Mouse (Mus musculus) liver, embryonic 13.5 days (tissue): ENCODE results near the gene Ep400. TPM values are rescaled to one million over a fixed set of nuclear protein-coding genes. Genes with fewer than 3 reads are reported as not detected.
A peak's percentile ranks its signal among the peaks of the same experiment; 100 is the strongest.

Experiments used
- ATAC-seq: fragments of 200-750 bp; cut with Nextera tagmentation; 2 replicates; pipeline ENCODE4 v1.8.0; 2017; ENCODE audit warnings: low read depth, mild to moderate bottlenecking, moderate number of reproducible peaks, moderate library complexity
- DNase-seq: peaks from one replicate; pipeline ENCODE4 v3.0.0; 2022
- H3K27ac ChIP-seq: fragments of 300-500 bp; sonication (generic); 2 replicates; pipeline ENCODE4 v1.5.1; 2015; ENCODE audit warnings: moderate library complexity, mild to moderate bottlenecking, inconsistent platforms
- H3K27me3 ChIP-seq: fragments of 300-500 bp; sonication (generic); 2 replicates; pipeline ENCODE4 v1.6.1; 2015; ENCODE audit warnings: mild to moderate bottlenecking, inconsistent platforms
- H3K36me3 ChIP-seq: fragments of 300-500 bp; sonication (generic); 2 replicates; pipeline ENCODE4 v1.6.1; 2015; ENCODE audit warnings: mild to moderate bottlenecking, inconsistent platforms
- H3K4me1 ChIP-seq: fragments of 300-500 bp; sonication (generic); replicated peaks from 2 replicates; pipeline ENCODE4 v1.6.1; 2015; ENCODE audit warnings: inconsistent platforms
- H3K4me2 ChIP-seq: fragments of 300-500 bp; sonication (generic); 2 replicates; pipeline ENCODE4 v1.6.1; 2015; ENCODE audit warnings: inconsistent platforms, mild to moderate bottlenecking, moderate library complexity
- H3K4me3 ChIP-seq: fragments of 300-500 bp; sonication (generic); replicated peaks from 2 replicates; pipeline ENCODE4 v1.5.1; 2015; ENCODE audit warnings: mild to moderate bottlenecking, inconsistent platforms
- H3K9ac ChIP-seq: fragments of 300-500 bp; sonication (generic); 2 replicates; pipeline ENCODE4 v1.6.1; 2015; ENCODE audit warnings: mild to moderate bottlenecking, inconsistent platforms
- H3K9me3 ChIP-seq: fragments of 300-500 bp; sonication (generic); replicated peaks from 2 replicates; pipeline ENCODE4 v1.6.1; 2016; ENCODE audit warnings: inconsistent platforms
- WGBS: fragments of 180-500 bp; shearing (Covaris S2); methylation state at CpG from one replicate; pipeline ENCODE4 v1.1.7; 2015; ENCODE audit not compliant: insufficient replicate concordance; 5-methylcytosine and 5-hydroxymethylcytosine counted together
- polyA plus RNA-seq: library from polyadenylated mRNA; unstranded; fragments of >200 nt; fragmentation: Nextera tagmentation; extraction: Ambion mirVana; gene quantifications from 2 replicates; pipeline ENCODE4 v1.2.1, GENCODE M21; 2015

Ep400 gene
- polyA plus RNA-seq, 1 experiment from 2014 or later = 15.7 TPM

DNA sequence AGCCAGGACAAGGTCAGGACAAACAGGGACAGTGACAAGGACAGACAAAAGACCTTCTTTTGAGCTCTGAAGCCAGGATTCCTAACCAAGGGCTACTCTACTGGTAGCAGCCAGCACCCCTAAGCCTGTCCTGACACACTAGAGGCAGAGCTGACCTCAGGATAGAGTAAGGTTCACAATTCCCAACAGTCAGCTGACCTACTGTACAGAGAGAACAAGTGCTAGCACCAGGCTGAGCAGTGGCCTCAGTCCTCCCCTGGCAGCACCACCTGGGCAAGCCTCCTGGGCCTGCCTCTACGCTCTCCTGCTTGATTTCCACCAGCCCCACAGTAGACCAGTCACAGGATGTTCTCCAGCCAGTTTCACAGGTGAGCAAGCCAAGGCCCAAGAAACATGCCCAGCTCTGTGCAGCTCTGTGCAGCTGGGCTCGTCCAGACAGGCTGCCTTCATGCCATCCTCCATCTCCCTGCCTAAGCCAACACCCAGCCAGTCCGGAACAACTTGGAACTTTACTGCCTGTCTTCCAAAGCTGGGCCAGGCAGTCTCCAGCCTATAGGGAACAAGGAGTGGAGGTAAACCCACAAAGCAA is 30.6 kb upstream of the Ep400 start:
- Histone ChIP-seq H3K27me3 (no peaks in the 10 kb centered on the region), H3K4me3 (no peak overlapping the region), H3K9ac (0 out of 2 replicates have a peak overlapping the region, but pooled peaks have one; percentile 10), H3K9me3 (no peaks in the 10 kb centered on the region), H3K27ac (no peak overlapping the region), H3K36me3 (peaks cover 67% of the 10 kb centered on the region), H3K4me1 (peaks cover 78% of the 10 kb centered on the region), H3K4me2 (no peak overlapping the region)
- ATAC-seq (peak; percentile 16; the same call in 1 of the 2 replicates), DNase-seq (no peak)
- 77% methylated on average over 3 of the region's 3 CpGs for WGBS

DNA sequence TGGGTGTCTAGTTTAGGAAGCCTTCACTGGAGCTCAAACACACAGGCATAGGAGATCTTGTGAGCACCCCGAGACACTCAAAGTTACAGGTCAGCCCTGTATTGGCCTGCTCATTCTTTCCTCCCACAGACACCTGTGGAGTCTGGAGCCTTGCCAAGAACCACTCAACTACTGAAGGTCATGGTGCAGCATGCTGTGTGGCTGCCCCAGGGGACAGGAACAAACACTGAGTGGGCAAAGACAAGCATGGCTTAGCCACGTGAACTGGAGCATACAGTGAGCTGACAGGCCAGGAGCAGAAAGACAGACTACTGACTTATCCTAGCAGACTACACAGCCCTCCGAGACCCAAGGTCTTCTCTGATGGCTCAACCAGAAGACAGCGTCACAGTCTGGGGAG is 27.2 kb upstream of the Ep400 start:
- Histone ChIP-seq H3K4me2 (no peak overlapping the region), H3K4me3 (no peak overlapping the region), H3K27me3 (no peaks in the 10 kb centered on the region), H3K27ac (peak overlapping the region; percentile 62), H3K9ac (no peak overlapping the region), H3K36me3 (peaks cover 84% of the 10 kb centered on the region), H3K9me3 (no peaks in the 10 kb centered on the region), H3K4me1 (peaks cover 44% of the 10 kb centered on the region)
- no peak for DNase-seq
- ATAC-seq = peak; percentile 64
- WGBS = 78% methylated on average over 4 of the region's 4 CpGs

DNA sequence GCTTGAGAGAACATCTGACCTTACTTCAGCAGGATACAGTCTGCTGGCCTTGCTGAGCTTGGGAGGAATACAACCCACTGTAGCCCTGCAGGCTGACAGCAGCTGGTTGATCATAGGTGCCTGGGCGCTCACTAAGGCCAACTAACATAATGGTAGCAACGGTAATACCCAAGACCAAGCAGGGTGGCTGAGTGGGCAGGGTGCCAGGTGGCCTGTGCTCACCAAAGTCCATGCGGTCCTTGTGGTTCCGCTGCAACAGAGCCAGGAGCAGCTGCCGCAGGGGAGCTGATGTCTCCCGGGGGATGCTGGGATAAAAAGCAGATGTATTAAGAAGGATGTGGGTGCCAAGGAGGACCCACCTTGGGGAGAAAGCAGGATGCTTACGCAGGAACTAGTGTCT is 23.8 kb upstream of the Ep400 start:
- no peaks in the 10 kb centered on the region for H3K9me3 ChIP-seq
- H3K4me1 ChIP-seq = peaks cover 11% of the 10 kb centered on the region; the same call in 1 of the 2 replicates
- peaks cover 95% of the 10 kb centered on the region for H3K36me3 ChIP-seq
- no peak overlapping the region for H3K9ac ChIP-seq
- DNase-seq (no peak), ATAC-seq (no peak)
- H3K27me3 ChIP-seq = no peaks in the 10 kb centered on the region
- no peak overlapping the region for H3K4me2 ChIP-seq
- no peak overlapping the region for H3K27ac ChIP-seq
- WGBS = 90% methylated on average over 7 of the region's 7 CpGs
- no peak overlapping the region for H3K4me3 ChIP-seq

DNA sequence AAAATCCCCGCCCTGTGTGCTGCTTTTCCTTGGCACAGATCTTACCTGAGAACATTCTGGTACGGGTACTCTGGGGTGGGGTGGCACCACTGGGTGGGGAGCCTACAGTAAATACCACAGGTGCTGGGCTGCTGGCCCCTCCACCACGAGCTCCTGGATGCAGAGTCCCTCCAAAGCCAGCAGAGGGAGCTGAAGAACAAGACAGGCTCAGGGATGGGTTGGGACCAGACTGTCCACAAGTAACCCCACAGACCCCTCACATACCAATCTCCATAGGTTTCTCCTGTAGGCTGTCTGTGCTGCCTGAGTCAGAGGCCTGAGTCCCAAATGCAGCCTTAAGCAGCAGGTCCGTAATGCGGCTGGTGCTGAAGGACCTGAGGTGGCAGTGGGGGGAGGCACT is 18.2 kb upstream of the Ep400 start:
- peaks cover 24% of the 10 kb centered on the region for H3K4me1 ChIP-seq
- ATAC-seq (peak; percentile 11; the same call in 1 of the 2 replicates), DNase-seq (peak; percentile 39)
- H3K27me3 ChIP-seq = no peaks in the 10 kb centered on the region
- H3K4me2 ChIP-seq = no peak overlapping the region
- 59% methylated on average over 5 of the region's 5 CpGs for WGBS
- no peaks in the 10 kb centered on the region for H3K9me3 ChIP-seq
- H3K36me3 ChIP-seq = peaks cover 93% of the 10 kb centered on the region
- H3K9ac ChIP-seq = no peak overlapping the region
- no peak overlapping the region for H3K27ac ChIP-seq
- no peak overlapping the region for H3K4me3 ChIP-seq

DNA sequence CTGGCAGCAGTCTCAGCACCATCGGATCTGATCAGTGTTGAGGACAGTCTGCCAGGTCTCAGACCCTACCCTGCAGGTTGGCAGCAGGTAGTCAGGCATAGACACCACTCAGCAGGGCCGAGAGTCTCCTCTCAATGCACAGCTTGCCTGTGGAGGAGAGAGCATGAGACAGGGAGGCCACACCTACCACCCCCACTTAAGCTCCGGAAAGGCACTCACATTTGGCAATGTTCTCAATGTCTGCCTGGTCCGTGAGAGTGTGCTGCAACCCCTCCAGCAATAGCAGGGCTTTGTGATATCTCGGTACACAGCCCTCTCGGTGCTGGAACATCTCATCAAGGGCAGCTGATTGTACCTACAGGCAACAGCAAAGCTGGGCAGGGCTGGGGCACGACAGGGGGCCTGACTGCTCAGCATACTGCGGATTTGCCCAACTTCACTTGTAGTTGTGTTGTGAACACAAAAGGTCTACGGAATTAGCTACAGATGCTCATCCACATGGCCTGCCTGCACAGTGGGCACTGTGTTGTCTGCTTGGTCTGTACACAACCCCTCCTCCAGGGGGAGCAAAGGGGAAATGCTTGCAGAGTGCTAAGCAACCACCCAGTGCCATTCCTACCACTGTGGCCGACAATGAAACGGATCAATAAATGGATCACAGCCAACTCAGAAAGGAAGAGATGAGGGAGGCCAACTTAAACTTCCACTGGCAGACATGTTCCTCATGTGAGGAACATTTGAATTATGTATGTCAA is 15.7 kb upstream of the Ep400 start:
- DNase-seq (no peak), ATAC-seq (no peak)
- H3K4me1 ChIP-seq = peaks cover 45% of the 10 kb centered on the region
- H3K9ac ChIP-seq = no peak overlapping the region
- 72% methylated on average over 11 of the region's 11 CpGs for WGBS
- H3K27me3 ChIP-seq = no peaks in the 10 kb centered on the region
- 0 out of 2 replicates have a peak overlapping the region, but pooled peaks have one; percentile 29 for H3K27ac ChIP-seq
- H3K4me3 ChIP-seq = no peak overlapping the region
- H3K9me3 ChIP-seq = no peaks in the 10 kb centered on the region
- no peak overlapping the region for H3K4me2 ChIP-seq
- H3K36me3 ChIP-seq = peaks cover 68% of the 10 kb centered on the region

DNA sequence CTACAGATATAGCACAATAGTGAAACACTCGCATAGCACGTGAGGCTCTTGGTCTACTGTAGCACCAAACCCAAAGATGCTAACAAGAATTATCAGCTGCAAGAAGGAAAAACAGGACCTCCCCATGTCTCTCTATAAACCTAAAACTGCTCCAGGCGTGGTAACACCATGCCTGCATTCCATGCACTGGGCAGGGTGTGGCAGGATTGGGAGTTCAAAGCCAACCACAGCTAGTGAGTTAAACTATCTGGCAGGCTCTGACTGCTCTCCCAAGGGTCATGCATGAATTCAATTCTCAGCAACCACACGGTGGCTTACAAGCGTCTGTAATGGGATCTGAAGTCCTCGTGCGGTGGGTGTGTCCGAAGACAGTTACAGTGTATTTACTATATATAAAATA is 12.6 kb upstream of the Ep400 start:
- Histone ChIP-seq H3K27ac (0 out of 2 replicates have a peak overlapping the region, but pooled peaks have one; percentile 87), H3K4me3 (no peak overlapping the region), H3K9me3 (no peaks in the 10 kb centered on the region), H3K9ac (no peak overlapping the region), H3K4me2 (no peak overlapping the region), H3K27me3 (no peaks in the 10 kb centered on the region), H3K36me3 (peaks cover 43% of the 10 kb centered on the region), H3K4me1 (peaks cover 69% of the 10 kb centered on the region)
- no peak for ATAC-seq
- 66% methylated on average over 8 of the region's 8 CpGs for WGBS
- DNase-seq = no peak

DNA sequence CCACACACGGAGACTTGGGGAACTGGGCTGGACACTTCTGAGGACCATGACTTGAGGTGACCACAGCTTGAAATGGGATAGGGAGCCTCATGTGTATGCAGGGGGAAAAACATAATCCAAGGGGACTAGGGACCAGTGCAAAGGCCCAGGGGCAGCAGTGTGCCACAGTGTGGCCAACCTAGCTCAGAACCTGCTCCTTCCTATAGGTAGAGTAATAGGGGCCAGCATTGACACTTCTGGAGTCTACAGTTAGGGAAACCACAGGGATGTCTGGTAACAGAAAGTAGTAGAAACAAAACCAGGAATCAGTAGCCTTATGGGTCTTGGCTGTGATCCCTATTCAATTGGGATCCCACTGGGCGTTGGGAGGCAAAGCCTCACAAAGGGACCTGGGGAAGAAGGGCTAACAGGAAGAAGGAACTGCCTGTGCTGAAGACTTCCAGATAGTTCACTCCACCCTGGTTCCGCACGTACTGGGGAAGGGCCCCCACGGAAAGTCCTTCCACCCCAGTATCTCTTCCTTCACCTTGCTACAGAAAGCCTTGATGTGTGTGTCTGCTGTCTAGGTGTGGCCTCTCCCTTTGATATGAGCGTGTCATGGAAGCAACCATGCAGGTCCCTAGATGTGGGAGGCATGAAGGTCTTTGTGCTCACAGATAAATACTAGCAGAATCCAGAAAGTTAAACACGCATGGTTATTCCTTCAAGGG is 11.2 kb upstream of the Ep400 start:
- WGBS = 38% methylated on average over 7 of the region's 7 CpGs
- peak; percentile 55 for DNase-seq
- H3K27me3 ChIP-seq = no peaks in the 10 kb centered on the region
- H3K4me3 ChIP-seq = 0 out of 2 replicates have a peak overlapping the region, but pooled peaks have one; percentile 7
- peak; percentile 80 for ATAC-seq
- H3K4me1 ChIP-seq = peaks cover 68% of the 10 kb centered on the region
- H3K4me2 ChIP-seq = peak overlapping the region; percentile 100
- peak overlapping the region; percentile 87 for H3K27ac ChIP-seq
- peak overlapping the region; percentile 92 for H3K9ac ChIP-seq
- H3K9me3 ChIP-seq = no peaks in the 10 kb centered on the region
- H3K36me3 ChIP-seq = peaks cover 43% of the 10 kb centered on the region

DNA sequence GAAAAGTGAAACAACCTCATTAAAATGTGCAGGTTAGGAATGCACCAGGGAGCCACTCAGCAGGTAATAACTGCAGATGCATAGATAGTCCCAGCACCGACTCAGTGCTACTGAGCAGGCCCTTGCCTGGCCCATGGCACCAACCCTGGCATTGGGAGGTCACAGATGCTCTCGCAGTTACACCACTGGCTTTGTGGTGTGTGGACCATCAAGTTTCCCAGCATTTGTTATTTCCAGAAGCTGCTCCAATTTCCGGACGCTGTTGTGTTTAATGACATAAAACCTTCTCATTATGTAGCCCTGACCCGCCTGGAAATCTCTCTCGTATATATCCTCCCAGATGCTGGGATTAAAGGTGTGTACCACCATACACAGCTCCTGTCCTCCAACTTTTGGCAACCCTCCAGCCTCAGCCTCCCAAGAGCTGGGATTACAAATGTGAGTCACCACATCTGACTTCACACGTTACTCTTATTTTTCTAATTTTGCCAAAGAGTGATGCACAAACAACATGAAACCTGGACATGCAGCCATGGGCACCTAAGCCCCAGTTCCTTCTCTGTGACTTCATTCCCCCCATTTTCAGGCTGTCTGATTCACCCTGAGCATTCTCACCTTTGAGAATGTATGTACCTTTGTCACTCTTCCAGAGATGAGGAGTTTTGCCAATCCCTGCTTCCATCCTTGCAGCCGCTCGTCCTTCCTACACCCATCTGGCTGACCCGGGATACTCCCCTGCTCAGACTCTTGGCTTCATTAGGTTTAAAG is 10.4 kb upstream of the Ep400 start:
- Histone ChIP-seq H3K27ac (peak overlapping the region; percentile 87), H3K4me2 (peak overlapping the region; percentile 100), H3K4me1 (peaks cover 70% of the 10 kb centered on the region), H3K36me3 (peaks cover 43% of the 10 kb centered on the region), H3K9me3 (no peaks in the 10 kb centered on the region), H3K4me3 (peak overlapping the region; percentile 84), H3K9ac (peak overlapping the region; percentile 92), H3K27me3 (no peaks in the 10 kb centered on the region)
- DNase-seq (no peak), ATAC-seq (peak; percentile 35)
- 60% methylated on average over 10 of the region's 10 CpGs for WGBS

DNA sequence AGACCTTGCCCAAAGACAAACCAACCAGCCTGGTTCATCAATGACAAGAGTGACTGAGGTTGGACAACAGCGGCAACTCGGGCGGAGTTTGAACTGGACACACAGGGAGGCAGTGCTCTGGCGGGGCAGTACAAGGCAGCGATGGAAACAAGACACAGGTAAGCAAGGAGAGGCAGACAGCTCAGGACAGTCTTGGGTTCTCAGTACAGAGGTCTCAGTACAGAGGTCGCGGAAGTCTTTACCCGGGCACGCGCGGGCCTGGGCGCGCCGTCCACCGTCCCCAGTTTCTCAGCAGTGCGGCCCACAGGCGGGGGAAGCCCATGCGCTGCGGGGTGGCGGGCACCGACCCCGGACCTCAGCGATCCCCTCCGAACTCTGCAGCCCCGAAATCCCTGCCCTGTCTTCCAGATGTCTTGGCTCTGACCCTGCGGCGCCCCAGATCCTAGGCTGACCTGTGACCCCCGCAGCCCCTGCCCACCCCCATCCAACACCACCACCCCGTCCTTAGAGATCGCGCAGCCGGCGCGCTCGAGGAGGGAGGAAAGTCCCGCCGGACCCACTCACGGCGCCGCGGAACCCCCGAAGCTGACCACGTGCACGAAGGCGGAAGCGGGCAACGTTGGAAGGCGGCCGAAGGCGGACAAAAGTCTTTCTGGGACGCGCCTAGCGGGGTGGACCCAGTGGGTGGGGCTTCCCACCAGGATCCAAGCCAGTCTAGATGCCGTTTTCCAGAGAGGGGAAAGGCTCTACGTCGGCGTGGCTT is 9.7 kb upstream of the Ep400 start, which contains the start of gene Pus1:
Gene Pus1 (minus strand): TSS at position 662 of the 763 bp plus-strand sequence.
- ATAC-seq = peak; percentile 78
- WGBS = under 1% methylated on average over 57 of the region's 57 CpGs
- Histone ChIP-seq H3K27ac (peak within 1 kb of the TSS; percentile 87), H3K4me1 (peaks cover 74% of the 10 kb centered on the region), H3K4me3 (peak within 1 kb of the TSS; percentile 84), H3K4me2 (peak within 1 kb of the TSS; percentile 100), H3K9me3 (no peaks in the 10 kb centered on the region), H3K27me3 (no peaks in the 10 kb centered on the region), H3K9ac (peak within 1 kb of the TSS; percentile 92), H3K36me3 (peaks cover 44% of the 10 kb centered on the region)
- peak; percentile 84 for DNase-seq

DNA sequence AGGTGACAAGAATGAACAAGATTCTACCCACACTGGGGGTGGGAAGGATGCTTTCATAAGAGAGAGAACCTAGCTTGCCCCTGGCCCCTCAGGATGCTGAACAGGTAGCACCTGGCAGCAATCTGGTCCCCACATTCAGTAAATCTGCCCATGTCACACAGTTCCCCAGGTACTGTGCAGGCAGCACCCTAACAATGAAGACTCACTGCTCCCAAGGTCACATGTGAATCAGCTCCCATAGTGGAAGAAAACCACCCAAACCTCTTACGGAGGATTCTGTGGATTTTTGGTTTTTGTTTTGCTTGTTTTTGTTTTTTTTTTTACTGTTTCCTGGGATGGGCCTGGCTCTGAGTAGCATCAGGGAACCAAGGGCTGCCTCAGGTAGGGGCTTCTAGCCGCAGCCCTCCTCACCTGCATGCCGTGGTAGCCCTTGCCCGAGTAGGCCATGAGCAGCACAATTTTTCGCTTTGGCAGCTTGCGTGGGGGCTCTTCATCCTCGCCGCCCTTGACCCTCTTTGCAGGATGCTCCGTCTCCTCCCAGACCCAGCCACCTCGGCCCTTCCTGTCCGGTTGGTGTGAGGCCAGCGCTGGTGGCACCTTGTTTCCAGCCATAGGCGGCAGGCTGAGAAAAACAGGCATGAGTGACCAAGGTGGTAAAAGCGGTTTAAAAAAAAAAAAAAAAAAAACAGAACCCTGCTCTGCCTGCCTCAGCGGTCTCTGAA is 8.9 kb upstream of the Ep400 start:
- peak overlapping the region; percentile 84 for H3K4me3 ChIP-seq
- DNase-seq = no peak
- peak overlapping the region; percentile 100 for H3K4me2 ChIP-seq
- H3K9me3 ChIP-seq = no peaks in the 10 kb centered on the region
- ATAC-seq = no peak
- peak overlapping the region; percentile 79; the same call in 1 of the 2 replicates for H3K27ac ChIP-seq
- H3K36me3 ChIP-seq = peaks cover 46% of the 10 kb centered on the region
- H3K27me3 ChIP-seq = no peaks in the 10 kb centered on the region
- peaks cover 74% of the 10 kb centered on the region for H3K4me1 ChIP-seq
- H3K9ac ChIP-seq = peak overlapping the region; percentile 92
- 9% methylated on average over 15 of the region's 15 CpGs for WGBS
